Mouse (Mus musculus) ES-Bruce4 (cell line): Measurements from ENCODE around the gene Klhl11. TPM values are rescaled to one million over a fixed set of nuclear protein-coding genes. Genes with fewer than 3 reads are reported as not detected.

Experiments
- H3K27ac ChIP-seq: 2 replicates; pipeline ENCODE4 v1.5.1; 2012; ENCODE audit warnings: low read length, inconsistent platforms; ENCODE audit not compliant: insufficient read depth
- H3K27me3 ChIP-seq: 2 replicates; pipeline ENCODE4 v1.6.1; 2012; ENCODE audit warnings: mild to moderate bottlenecking, low read length, inconsistent platforms; ENCODE audit not compliant: control insufficient read depth, poor library complexity, insufficient read depth, severe bottlenecking
- H3K36me3 ChIP-seq: 2 replicates; pipeline ENCODE4 v1.6.1; 2012; ENCODE audit warnings: inconsistent platforms, mild to moderate bottlenecking, low read length, moderate library complexity; ENCODE audit not compliant: control insufficient read depth, poor library complexity, insufficient read depth, severe bottlenecking
- H3K4me1 ChIP-seq: one replicate; pipeline ENCODE4 v1.8.1; 2011; ENCODE audit warnings: low read length; ENCODE audit not compliant: control insufficient read depth, insufficient read depth
- H3K4me3 ChIP-seq: 2 replicates; pipeline ENCODE4 v1.5.1; 2011; ENCODE audit warnings: low read depth, mild to moderate bottlenecking, low read length
- H3K9ac ChIP-seq: 2 replicates; pipeline ENCODE4 v1.6.1; 2012; ENCODE audit warnings: low read depth, mild to moderate bottlenecking, inconsistent platforms; ENCODE audit not compliant: poor library complexity, severe bottlenecking
- H3K9me3 ChIP-seq: replicated peaks from 2 replicates; pipeline ENCODE4 v1.6.1; 2012; ENCODE audit warnings: mild to moderate bottlenecking, low read length, inconsistent platforms; ENCODE audit not compliant: control insufficient read depth, poor library complexity, insufficient read depth, severe bottlenecking
- CTCF ChIP-seq: IDR thresholded peaks from one replicate; pipeline ENCODE4 v1.8.1; 2011; ENCODE audit warnings: low read depth, low read length
- EP300 ChIP-seq: IDR thresholded peaks from 2 replicates; pipeline ENCODE4 v1.6.1; 2011; ENCODE audit warnings: low read depth, low read length; ENCODE audit not compliant: insufficient read depth
- POLR2A ChIP-seq: IDR thresholded peaks from one replicate; pipeline ENCODE4 v1.8.1; 2011; ENCODE audit warnings: low read length; ENCODE audit not compliant: insufficient read depth
- polyA plus RNA-seq: library from polyadenylated mRNA; stranded (reverse); fragments of >200 nt; gene quantifications from 2 replicates; pipeline ENCODE4 v1.2.4, GENCODE M21; 2011; ENCODE audit warnings: low read depth; ENCODE audit not compliant: missing spikeins, insufficient read depth, insufficient read length

Klhl11 gene
- polyA plus RNA-seq, 1 experiment, result 18.4 TPM

DNA sequence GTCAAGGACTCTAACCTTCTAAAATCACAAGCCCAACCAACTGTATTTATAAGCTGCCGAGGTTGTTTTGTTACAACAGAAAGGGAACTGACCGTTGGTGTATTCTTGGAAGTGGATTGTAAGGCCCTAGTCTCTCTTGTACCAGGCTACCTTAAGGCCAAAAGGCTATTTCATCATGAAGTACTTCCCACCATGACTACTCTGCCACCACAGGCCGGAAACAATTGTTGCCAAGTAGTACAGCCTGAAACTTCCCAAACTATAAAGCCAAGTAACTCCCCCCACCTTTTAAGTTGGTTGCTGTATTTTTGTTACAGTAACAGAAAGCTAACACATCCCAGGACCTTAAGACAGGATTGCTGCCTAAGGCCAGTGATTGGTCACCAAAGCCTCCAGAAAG, 45.7 kb downstream of the Klhl11 start:
- Histone ChIP-seq H3K27me3 (no peaks in the 10 kb centered on the region), H3K4me1 (peaks cover 6% of the 10 kb centered on the region), H3K36me3 (no peaks in the 10 kb centered on the region), H3K9ac (no peak overlapping the region), H3K9me3 (no peaks in the 10 kb centered on the region), H3K27ac (no peak overlapping the region), H3K4me3 (no peak overlapping the region)
- TF ChIP-seq POLR2A (no peak), EP300 (no peak), CTCF (no peak)

DNA sequence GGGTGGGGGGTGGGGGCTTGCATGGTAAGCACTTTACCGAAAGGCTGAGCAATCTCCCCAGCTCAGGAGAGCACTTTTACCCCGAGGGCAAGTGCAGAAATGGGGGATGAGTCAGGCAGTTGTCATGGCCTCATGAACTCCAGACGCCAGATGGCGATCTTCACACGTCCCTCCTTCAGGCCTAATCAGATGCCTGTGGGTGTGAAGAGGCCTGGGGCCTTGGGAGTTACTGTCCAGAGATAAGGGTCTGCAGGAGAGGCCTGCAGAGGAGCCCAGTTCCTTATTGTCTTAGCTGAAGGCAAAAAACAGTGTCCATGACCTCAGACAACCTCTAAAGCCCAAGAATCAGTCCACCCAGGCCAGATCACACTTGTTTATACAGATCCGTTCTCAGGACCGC, 46.7 kb downstream of the Klhl11 start:
- Histone ChIP-seq H3K9ac (0 out of 2 replicates have a peak overlapping the region, but pooled peaks have one; percentile 4), H3K36me3 (no peaks in the 10 kb centered on the region), H3K27ac (no peak overlapping the region)

GRCm38 (mm10) chr11:100423836-100424235, 48.7 kb downstream of the Klhl11 start:
- no peaks in the 10 kb centered on the region for H3K9me3 ChIP-seq
- peaks cover 12% of the 10 kb centered on the region for H3K4me1 ChIP-seq
- no peak overlapping the region for H3K27ac ChIP-seq
- H3K9ac ChIP-seq, result no peak overlapping the region
- no peak overlapping the region for H3K4me3 ChIP-seq
- H3K27me3 ChIP-seq, result no peaks in the 10 kb centered on the region
- TF ChIP-seq EP300, result no peak
- no peak for TF ChIP-seq CTCF
- TF ChIP-seq POLR2A, result no peak
- H3K36me3 ChIP-seq, result no peaks in the 10 kb centered on the region

More for the DNA sequence above, 46.7 kb downstream of the Klhl11 start:
- Histone ChIP-seq H3K9me3 (no peaks in the 10 kb centered on the region), H3K4me1 (peaks cover 12% of the 10 kb centered on the region), H3K27me3 (no peaks in the 10 kb centered on the region), H3K4me3 (no peak overlapping the region)
- peak; percentile 90 for TF ChIP-seq CTCF
- no peak for TF ChIP-seq POLR2A
- TF ChIP-seq EP300, result peak; percentile 72; the same call in 1 of the 2 replicates

GRCm38 (mm10) chr11:100421537-100421936, 51.0 kb downstream of the Klhl11 start:
- peaks cover 12% of the 10 kb centered on the region for H3K4me1 ChIP-seq
- H3K27me3 ChIP-seq, result no peaks in the 10 kb centered on the region
- no peak overlapping the region for H3K27ac ChIP-seq
- no peaks in the 10 kb centered on the region for H3K9me3 ChIP-seq
- H3K9ac ChIP-seq, result peak overlapping the region; percentile 11; the same call in 1 of the 2 replicates
- H3K4me3 ChIP-seq, result no peak overlapping the region
- H3K36me3 ChIP-seq, result no peaks in the 10 kb centered on the region
- TF ChIP-seq CTCF (no peak), POLR2A (no peak), EP300 (no peak)

- no peak for TF ChIP-seq EP300
- Histone ChIP-seq H3K9me3 (no peaks in the 10 kb centered on the region), H3K27ac (peak within 1 kb of the TSS; percentile 36; the same call in 1 of the 2 replicates), H3K4me3 (peak within 1 kb of the TSS; percentile 71), H3K36me3 (no peaks in the 10 kb centered on the region), H3K9ac (peak within 1 kb of the TSS; percentile 89), H3K27me3 (no peaks in the 10 kb centered on the region), H3K4me1 (no peaks in the 10 kb centered on the region)
Observed at GRCm38 (mm10) chr11:100414914-100415822, 57.4 kb downstream of the Klhl11 start, which contains the start of gene Fkbp10. Gene Fkbp10, plus strand, starts transcription at chr11:100415697.
